Mouse (Mus musculus) left cerebral cortex, postnatal 14 days (tissue): Measurements from ENCODE around the gene Amfr. TPM values are rescaled to one million over a fixed set of nuclear protein-coding genes. Genes with fewer than 3 reads are reported as not detected.
"Not testable (repeated sequence)": the region's sequence is repeated elsewhere in the genome, so short reads cannot be mapped to it uniquely, and the experiment has no call there.

ENCODE experiments used
- DNase-seq, 2 experiments: peaks; one replicate each; pipeline ENCODE4 v3.0.0; 2021 to 2022; ENCODE audit warnings: low spot score in 2 of 2, mixed read lengths in 1 of 2
- intact Hi-C: fragments of 180-260 bp; cut with DNase I; formaldehyde crosslinking; loops from one replicate; pipeline ENCODE4 v1.15.1; 2025
- long read RNA-seq, 2 experiments: library from polyadenylated mRNA; stranded (forward); transcript quantifications; one replicate each; pipeline ENCODE4 v2.0.0; 2021
- total RNA-seq, 2 experiments: library from RNA; stranded (reverse); gene quantifications; 2 replicates each; pipeline ENCODE4 v1.2.3; 2021

The Amfr gene
- 100 to 1,000 TPM; 119 to 126 TPM for total RNA-seq
- long read RNA-seq, experiment 1, transcript Amfr-201 (14 exons, 3,880 nt): major isoform, 259 of 308 reads
- long read RNA-seq, experiment 1, partial matches to known transcripts: 16 of 308 reads
- long read RNA-seq, experiment 1, other reads (novel, unspliced or antisense): 32 of 308 reads
- long read RNA-seq, experiment 2, transcript Amfr-201 (14 exons, 3,880 nt): major isoform, 227 of 268 reads
- long read RNA-seq, experiment 2, partial matches to known transcripts: 12 of 268 reads
- long read RNA-seq, experiment 2, other reads (novel, unspliced or antisense): 27 of 268 reads

GRCm38 (mm10) chr8:94012013-94012951, at the start of gene Amfr:
Gene Amfr, minus strand, starts transcription at chr8:94012842.
- DNase-seq: peak; percentile 34 to 45
- intact Hi-C loops: no loop called here

GRCm38 (mm10) chr8:94057157-94057854, 44.7 kb upstream of the Amfr start:
- peak; percentile 76 to 78 for DNase-seq
- intact Hi-C loops: no loop called here

- DNase-seq: no peak
Measured at GRCm38 (mm10) chr8:94052696-94053095, 40.1 kb upstream of the Amfr start.

GRCm38 (mm10) chr8:94047845-94048244, 35.2 kb upstream of the Amfr start:
- intact Hi-C loops: no loop called here
- DNase-seq: no peak

More at GRCm38 (mm10) chr8:94052696-94053095, 40.1 kb upstream of the Amfr start:
- intact Hi-C loops: no loop called here

- intact Hi-C loops: no loop called here
- no peak for DNase-seq
Measured at GRCm38 (mm10) chr8:94037806-94038205, 25.2 kb upstream of the Amfr start.

GRCm38 (mm10) chr8:94036944-94037524, 24.4 kb upstream of the Amfr start, which contains the start of the genes Nudt21 and Ogfod1:
Gene Nudt21, minus strand, starts transcription at chr8:94037031.
Gene Ogfod1, plus strand, starts transcription at chr8:94037198.
- intact Hi-C loops: no loop called here
- DNase-seq: peak; percentile 98 to 99

GRCm38 (mm10) chr8:94036541-94036940, 23.9 kb upstream of the Amfr start:
- peak; percentile 62 to 69 for DNase-seq
- intact Hi-C loops: not testable (repeated sequence)

- intact Hi-C loops: no loop called here
- DNase-seq: no peak
Measured at GRCm38 (mm10) chr8:94035200-94035599, 22.6 kb upstream of the Amfr start.

GRCm38 (mm10) chr8:94033601-94034000, 21.0 kb upstream of the Amfr start:
- DNase-seq: no peak
- intact Hi-C loops: no loop called here

GRCm38 (mm10) chr8:94029701-94030100, 17.1 kb upstream of the Amfr start:
- intact Hi-C loops: no loop called here
- DNase-seq: no peak

GRCm38 (mm10) chr8:94023916-94024315, 11.3 kb upstream of the Amfr start:
- no peak for DNase-seq
- intact Hi-C loops: no loop called here

GRCm38 (mm10) chr8:94013026-94013612, 477 bp upstream of the Amfr start:
- DNase-seq: no peak
- intact Hi-C loops: no loop called here

- intact Hi-C loops: no loop called here
- DNase-seq: no peak
Measured at GRCm38 (mm10) chr8:94011076-94012012, 1.3 kb downstream of the Amfr start.

GRCm38 (mm10) chr8:94010101-94010705, 2.4 kb downstream of the Amfr start:
- intact Hi-C loops: no loop called here

GRCm38 (mm10) chr8:94009243-94009845, 3.3 kb downstream of the Amfr start:
- intact Hi-C loops: no loop called here
- no peak for DNase-seq

More at GRCm38 (mm10) chr8:94010101-94010705, 2.4 kb downstream of the Amfr start:
- no peak for DNase-seq

GRCm38 (mm10) chr8:94004139-94004538, 8.5 kb downstream of the Amfr start:
- DNase-seq: no peak
- intact Hi-C loops: no loop called here

GRCm38 (mm10) chr8:93998961-93999360, 13.7 kb downstream of the Amfr start:
- DNase-seq: no peak
- intact Hi-C loops: no loop called here
